Mouse (Mus musculus) CH12.LX (cell line): ENCODE data around the gene Gm9970. TPM values are rescaled to one million over a fixed set of nuclear protein-coding genes. Genes with fewer than 3 reads are reported as not detected.

Experiments
- DNase-seq: peaks from one replicate; pipeline ENCODE4 v3.0.0-alpha.2; 2013; ENCODE audit errors: extremely low read depth
- H3K27ac ChIP-seq: 2 replicates; pipeline ENCODE4 v1.5.1; 2012; ENCODE audit warnings: low read depth, mild to moderate bottlenecking, control low read depth, moderate library complexity; ENCODE audit not compliant: insufficient read depth
- H3K27me3 ChIP-seq: replicated peaks from 2 replicates; pipeline ENCODE3; 2012; ENCODE audit warnings: inconsistent platforms
- H3K36me3 ChIP-seq, 2 experiments: replicated peaks in 1 of 2; 2 replicates each; pipeline versions ENCODE3 to v1.6.1; 2012; ENCODE audit warnings: inconsistent platforms in 1 of 2, low read length in 1 of 2, mild to moderate bottlenecking in 1 of 2, mixed read lengths in 1 of 2, moderate library complexity in 1 of 2; ENCODE audit not compliant: control insufficient read depth in 1 of 2, insufficient read depth in 1 of 2
- H3K4me1 ChIP-seq, 2 experiments: 2 replicates each; pipeline ENCODE4 v1.6.1; 2012; ENCODE audit warnings: inconsistent platforms in 1 of 2, moderate library complexity in 1 of 2; ENCODE audit not compliant: insufficient read depth in 2 of 2, control insufficient read depth in 1 of 2
- H3K4me2 ChIP-seq: 2 replicates; pipeline ENCODE4 v1.6.1; 2012; ENCODE audit warnings: low read depth, mild to moderate bottlenecking, control low read depth; ENCODE audit not compliant: poor library complexity, insufficient read depth, severe bottlenecking
- H3K4me3 ChIP-seq, 3 experiments: fragments of 150-350 bp in 1 of 3; sonication (generic) in 1 of 3; replicated peaks in 1 of 3; 2 replicates each; pipeline versions ENCODE3 to v1.5.1; 2011 to 2012; ENCODE audit warnings: low read depth in 2 of 3, low read length in 2 of 3, mild to moderate bottlenecking in 2 of 3, moderate library complexity in 2 of 3, control low read depth in 1 of 3, improper control_type of control experiment in 1 of 3, inconsistent platforms in 1 of 3, mixed read lengths in 1 of 3; ENCODE audit not compliant: poor library complexity in 1 of 3
- H3K79me2 ChIP-seq: replicated peaks from 2 replicates; pipeline ENCODE4 v1.6.1; 2012; ENCODE audit warnings: mild to moderate bottlenecking, moderate library complexity; ENCODE audit not compliant: control insufficient read depth, poor library complexity, insufficient read depth, severe bottlenecking; ENCODE audit errors: extremely low read depth
- H3K9ac ChIP-seq: 2 replicates; pipeline ENCODE4 v1.6.1; 2012; ENCODE audit warnings: low read depth, mild to moderate bottlenecking, control low read depth, moderate library complexity; ENCODE audit not compliant: insufficient read depth
- H3K9me3 ChIP-seq: replicated peaks from 2 replicates; pipeline ENCODE3; 2012; ENCODE audit warnings: low read length, inconsistent platforms, mixed read lengths
- CHD1 ChIP-seq: IDR thresholded peaks from 2 replicates; pipeline ENCODE4 v1.6.1; 2012; ENCODE audit warnings: low read depth, low read length, improper control_type of control experiment, inconsistent platforms
- E2F4 ChIP-seq: IDR thresholded peaks from 2 replicates; pipeline ENCODE4 v1.6.1; 2011; ENCODE audit warnings: low read depth, low read length, improper control_type of control experiment; ENCODE audit not compliant: insufficient replicate concordance
- ETS1 ChIP-seq: conservative IDR thresholded peaks from 2 replicates; pipeline ENCODE4 v1.6.1; 2012; ENCODE audit warnings: low read depth, mild to moderate bottlenecking, inconsistent platforms, low read length, improper control_type of control experiment, moderate library complexity
- GABPA ChIP-seq: IDR thresholded peaks from 2 replicates; pipeline ENCODE4 v1.6.1; 2012; ENCODE audit warnings: low read depth, low read length, improper control_type of control experiment, inconsistent platforms; ENCODE audit not compliant: insufficient replicate concordance
- HCFC1 ChIP-seq: IDR thresholded peaks from 2 replicates; pipeline ENCODE4 v1.6.1; 2012; ENCODE audit warnings: low read depth, mild to moderate bottlenecking, inconsistent platforms, low read length, improper control_type of control experiment
- IRF4 ChIP-seq: IDR thresholded peaks from 2 replicates; pipeline ENCODE4 v1.6.1; 2014; ENCODE audit warnings: low read depth, mild to moderate bottlenecking, inconsistent platforms, low read length, improper control_type of control experiment
- KAT2A ChIP-seq: IDR thresholded peaks from 2 replicates; pipeline ENCODE4 v1.6.1; 2012; ENCODE audit warnings: low read length, improper control_type of control experiment, inconsistent platforms; ENCODE audit not compliant: insufficient replicate concordance
- MAX ChIP-seq: IDR thresholded peaks from 2 replicates; pipeline ENCODE4 v1.6.1; 2011; ENCODE audit warnings: low read length, improper control_type of control experiment
- MYC ChIP-seq: IDR thresholded peaks from 2 replicates; pipeline ENCODE4 v1.6.1; 2011; ENCODE audit warnings: low read depth, mild to moderate bottlenecking, improper control_type of control experiment, low read length
- NRF1 ChIP-seq: IDR thresholded peaks from 2 replicates; pipeline ENCODE4 v1.6.1; 2014; ENCODE audit warnings: low read depth, mild to moderate bottlenecking, inconsistent platforms, low read length, improper control_type of control experiment, moderate library complexity
- POLR2AphosphoS2 ChIP-seq: IDR thresholded peaks from 2 replicates; pipeline ENCODE4 v1.6.1; 2011; ENCODE audit warnings: low read depth, low read length, improper control_type of control experiment
- SMC3 ChIP-seq: IDR thresholded peaks from 2 replicates; pipeline ENCODE4 v1.6.1; 2011; ENCODE audit warnings: low read depth, low read length, improper control_type of control experiment
- TBP ChIP-seq: conservative IDR thresholded peaks from 2 replicates; pipeline ENCODE4 v1.6.1; 2011; ENCODE audit warnings: low read depth, low read length, improper control_type of control experiment
- TCF12 ChIP-seq: IDR thresholded peaks from 2 replicates; pipeline ENCODE4 v1.6.1; 2014; ENCODE audit warnings: low read depth, mild to moderate bottlenecking, inconsistent platforms, low read length, improper control_type of control experiment
- UBTF ChIP-seq: IDR thresholded peaks from 2 replicates; pipeline ENCODE4 v1.6.1; 2012; ENCODE audit warnings: low read depth, mild to moderate bottlenecking, inconsistent platforms, low read length, improper control_type of control experiment, moderate library complexity
- USF1 ChIP-seq: IDR thresholded peaks from 2 replicates; pipeline ENCODE4 v1.6.1; 2014; ENCODE audit warnings: low read depth, mild to moderate bottlenecking, inconsistent platforms, low read length, improper control_type of control experiment
- USF2 ChIP-seq: conservative IDR thresholded peaks from 2 replicates; pipeline ENCODE4 v1.6.1; 2011; ENCODE audit warnings: low read depth, low read length, improper control_type of control experiment
- ZC3H11A ChIP-seq: IDR thresholded peaks from 2 replicates; pipeline ENCODE4 v1.6.1; 2012; ENCODE audit warnings: low read depth, mild to moderate bottlenecking, inconsistent platforms, low read length, improper control_type of control experiment
- ZKSCAN1 ChIP-seq: IDR thresholded peaks from 2 replicates; pipeline ENCODE4 v1.6.1; 2012; ENCODE audit warnings: low read depth, inconsistent platforms, low read length, improper control_type of control experiment, borderline replicate concordance
- ZMIZ1 ChIP-seq: IDR thresholded peaks from 2 replicates; pipeline ENCODE4 v1.6.1; 2012; ENCODE audit warnings: low read depth, mild to moderate bottlenecking, inconsistent platforms, low read length, improper control_type of control experiment
- dilution Hi-C: fragments of 300-500 bp; cut with MboI; formaldehyde crosslinking; loops from 2 replicates; pipeline ENCODE4 v1.14.3; 2020; ENCODE audit warnings: low sequenced_read_pairs; ENCODE audit not compliant: extremely low pct_unique_long_range_greater_than_20kb, extremely low pct_ligation_motif_present
- in situ Hi-C: fragments of 300-500 bp; cut with MboI; formaldehyde crosslinking; loops from 3 replicates; pipeline ENCODE4 v1.14.3; 2019; ENCODE audit warnings: low sequenced_read_pairs, low pct_ligation_motif_present, low pct_unique_long_range_greater_than_20kb, mixed read lengths
- polyA plus RNA-seq: library from polyadenylated mRNA; unstranded; fragments of >175 nt; gene quantifications from 2 replicates; pipeline ENCODE4 v1.2.1, GENCODE M21; 2012; ENCODE audit warnings: low read depth; ENCODE audit not compliant: insufficient read length
- total RNA-seq, 2 experiments: library from RNA; depleted of rRNA; stranded (reverse); fragments of 300-350 nt in 1 of 2; fragments of >200 nt in 1 of 2; gene quantifications; 2 replicates each; pipeline ENCODE4 v1.2.3; 2012 to 2014

Gm9970 gene
- total and polyA plus RNA-seq, 3 experiments = not detected

DNA sequence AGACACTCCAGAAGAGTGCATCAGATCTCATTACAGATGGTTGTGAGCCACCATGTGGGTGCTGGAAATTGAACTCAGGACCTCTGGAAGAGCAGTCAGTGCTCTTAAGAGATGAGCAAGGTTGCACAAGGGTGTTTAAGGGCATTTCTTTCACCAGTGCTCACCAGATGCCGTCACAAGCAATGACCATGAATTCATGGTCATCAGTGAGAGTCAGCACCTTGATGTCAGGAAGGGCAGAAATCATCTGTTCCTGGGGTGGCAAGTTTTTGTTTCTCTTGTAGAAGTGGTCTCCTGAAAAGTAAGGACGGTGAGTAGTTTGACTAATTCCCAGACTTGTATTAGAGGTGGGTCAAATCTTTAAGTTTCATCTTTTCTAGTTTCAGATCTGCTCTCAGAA lies 37.2 kb downstream of the Gm9970 start:
- no peak for TF ChIP-seq E2F4
- no peak for TF ChIP-seq HCFC1
- no peak for TF ChIP-seq ZC3H11A
- no peak for TF ChIP-seq SMC3
- TF ChIP-seq GABPA = no peak
- TF ChIP-seq TBP = no peak
- no peak for TF ChIP-seq MYC
- no peak for TF ChIP-seq KAT2A
- no peak for TF ChIP-seq CHD1
- TF ChIP-seq UBTF = no peak
- no peak for TF ChIP-seq USF2
- no peak for TF ChIP-seq ETS1
- TF ChIP-seq MAX = no peak
- TF ChIP-seq NRF1 = no peak
- TF ChIP-seq TCF12 = no peak
- TF ChIP-seq USF1 = no peak
- TF ChIP-seq, all 38 proteins: peak for 0

GRCm38 (mm10) chr5:31202933-31203332 lies 38.1 kb downstream of the Gm9970 start:
- peak overlapping the region in 2 of 3 experiments; percentile 68 to 81 for H3K4me3 ChIP-seq
- peaks cover 18% of the 10 kb centered on the region for H3K79me2 ChIP-seq
- H3K36me3 ChIP-seq = peaks cover 71 to 84% of the 10 kb centered on the region in 2 experiments
- TF ChIP-seq ZKSCAN1 (no peak), IRF4 (no peak), CHD1 (no peak), POLR2AphosphoS2 (no peak), TCF12 (no peak), ZMIZ1 (no peak)
- no peak for DNase-seq
- in situ Hi-C loops = no loop called here
- dilution Hi-C loops = no loop called here
- no peaks in the 10 kb centered on the region for H3K27me3 ChIP-seq
- H3K4me1 ChIP-seq = peaks cover 6 to 23% of the 10 kb centered on the region in 2 experiments
- peak overlapping the region; percentile 64 for H3K27ac ChIP-seq
- H3K9ac ChIP-seq = peak overlapping the region; percentile 60
- H3K9me3 ChIP-seq = no peaks in the 10 kb centered on the region
- H3K4me2 ChIP-seq = peak overlapping the region; percentile 67; the same call in 1 of the 2 replicates

More for the DNA sequence above, 37.2 kb downstream of the Gm9970 start:
- Histone ChIP-seq H3K9me3 (no peaks in the 10 kb centered on the region), H3K4me1 (peaks cover 6 to 23% of the 10 kb centered on the region in 2 experiments), H3K36me3 (peaks cover 65 to 84% of the 10 kb centered on the region in 2 experiments), H3K4me2 (no peak overlapping the region), H3K4me3 (no peak overlapping the region), H3K9ac (no peak overlapping the region), H3K27me3 (no peaks in the 10 kb centered on the region), H3K79me2 (peaks cover 27% of the 10 kb centered on the region), H3K27ac (no peak overlapping the region)
- DNase-seq = no peak
- dilution Hi-C loops = no loop called here
- in situ Hi-C loops = no loop called here
